Mouse (Mus musculus): ENCODE data around the gene Sgip1.

The Sgip1 gene

GRCm38 (mm10) chr4:102840062-102840798 is 99.1 kb downstream of the Sgip1 start:
- DNase-seq (ENCODE audit: low read depth): no peak

GRCm38 (mm10) chr4:102840956-102841729 is 100.0 kb downstream of the Sgip1 start:
- DNase-seq (ENCODE audit: low read depth): no peak

GRCm38 (mm10) chr4:102850498-102850897 is 109.4 kb downstream of the Sgip1 start:
- no peak for DNase-seq (ENCODE audit: low read depth)

- no peak for DNase-seq (ENCODE audit: low read depth)
These were observed 110.1 kb downstream of the Sgip1 start for GRCm38 (mm10) chr4:102851161-102851560.

GRCm38 (mm10) chr4:102852290-102852689 is 111.2 kb downstream of the Sgip1 start:
- no peak for DNase-seq (ENCODE audit: low read depth)

GRCm38 (mm10) chr4:102852808-102853207 is 111.7 kb downstream of the Sgip1 start:
- DNase-seq (ENCODE audit: low read depth): no peak

- no peak for DNase-seq (ENCODE audit: low read depth)
These were observed 112.4 kb downstream of the Sgip1 start for GRCm38 (mm10) chr4:102853330-102854022.

GRCm38 (mm10) chr4:102854928-102855892 is 114.1 kb downstream of the Sgip1 start:
- DNase-seq (ENCODE audit: low read depth): no peak

- DNase-seq (ENCODE audit: low read depth): no peak
These were observed 115.0 kb downstream of the Sgip1 start for GRCm38 (mm10) chr4:102856086-102856485.

GRCm38 (mm10) chr4:102859259-102860194 is 118.4 kb downstream of the Sgip1 start:
- DNase-seq (ENCODE audit: low read depth): peak; percentile 73

GRCm38 (mm10) chr4:102862751-102863710 is 121.9 kb downstream of the Sgip1 start:
- DNase-seq (ENCODE audit: low read depth): no peak

- DNase-seq (ENCODE audit: low read depth): no peak
These were observed 125.4 kb downstream of the Sgip1 start for GRCm38 (mm10) chr4:102866531-102866930.

GRCm38 (mm10) chr4:102871274-102871673 is 130.2 kb downstream of the Sgip1 start:
- DNase-seq (ENCODE audit: low read depth): no peak

- no peak for DNase-seq (ENCODE audit: low read depth)
These were observed 142.0 kb downstream of the Sgip1 start for GRCm38 (mm10) chr4:102883142-102883541.

- DNase-seq (ENCODE audit: low read depth): no peak
These were observed 143.1 kb downstream of the Sgip1 start for GRCm38 (mm10) chr4:102884228-102884627.

GRCm38 (mm10) chr4:102886459-102886858 is 145.4 kb downstream of the Sgip1 start:
- DNase-seq (ENCODE audit: low read depth): no peak

- no peak for DNase-seq (ENCODE audit: low read depth)
These were observed 145.8 kb downstream of the Sgip1 start for GRCm38 (mm10) chr4:102886902-102887301.

GRCm38 (mm10) chr4:102887770-102888689 is 146.9 kb downstream of the Sgip1 start:
- DNase-seq (ENCODE audit: low read depth): no peak
